Mouse (Mus musculus) midbrain, embryonic 13.5 days (tissue): ENCODE measurements around the gene Irf2bp2. TPM values are rescaled to one million over a fixed set of nuclear protein-coding genes. Genes with fewer than 3 reads are reported as not detected.

Source experiments
- ATAC-seq: fragments of 200-750 bp; cut with Nextera tagmentation; 2 replicates; pipeline ENCODE4 v1.8.0; 2017; ENCODE audit warnings: mild to moderate bottlenecking, moderate TSS enrichment, moderate library complexity
- H3K27ac ChIP-seq: fragments of 300-500 bp; sonication (generic); 2 replicates; pipeline ENCODE4 v1.5.1; 2015; ENCODE audit warnings: inconsistent platforms, mild to moderate bottlenecking, moderate library complexity
- H3K27me3 ChIP-seq: fragments of 300-500 bp; sonication (generic); 2 replicates; pipeline ENCODE4 v1.6.1; 2015; ENCODE audit warnings: mild to moderate bottlenecking, inconsistent platforms
- H3K36me3 ChIP-seq: fragments of 300-500 bp; sonication (generic); 2 replicates; pipeline ENCODE4 v1.6.1; 2015; ENCODE audit warnings: mild to moderate bottlenecking, inconsistent platforms
- H3K4me1 ChIP-seq: fragments of 300-500 bp; sonication (generic); replicated peaks from 2 replicates; pipeline ENCODE4 v1.6.1; 2015; ENCODE audit warnings: inconsistent platforms
- H3K4me2 ChIP-seq: fragments of 300-500 bp; sonication (generic); replicated peaks from 2 replicates; pipeline ENCODE4 v1.6.1; 2015; ENCODE audit warnings: moderate library complexity, mild to moderate bottlenecking, inconsistent platforms
- H3K4me3 ChIP-seq: fragments of 300-500 bp; sonication (generic); replicated peaks from 2 replicates; pipeline ENCODE4 v1.5.1; 2015; ENCODE audit warnings: mild to moderate bottlenecking, inconsistent platforms
- H3K9ac ChIP-seq: fragments of 300-500 bp; sonication (generic); replicated peaks from 2 replicates; pipeline ENCODE4 v1.6.1; 2015; ENCODE audit warnings: mild to moderate bottlenecking, inconsistent platforms
- H3K9me3 ChIP-seq: fragments of 300-500 bp; sonication (generic); 2 replicates; pipeline ENCODE4 v1.6.1; 2016; ENCODE audit warnings: mild to moderate bottlenecking, inconsistent platforms
- WGBS: fragments of 180-500 bp; shearing (Covaris S2); methylation state at CpG from one replicate; pipeline ENCODE4 v1.1.7; 2015; 5-methylcytosine and 5-hydroxymethylcytosine counted together
- polyA plus RNA-seq: library from polyadenylated mRNA; unstranded; fragments of >200 nt; fragmentation: Nextera tagmentation; extraction: Ambion mirVana; gene quantifications from 2 replicates; pipeline ENCODE4 v1.2.1, GENCODE M21; 2015

Irf2bp2 gene
- polyA plus RNA-seq, 1 experiment from 2014 or later: 8.3 TPM

GRCm38 (mm10) chr8:126557403-126557802 is 36.4 kb downstream of the Irf2bp2 start:
- H3K4me2 ChIP-seq: no peak overlapping the region
- no peak for ATAC-seq
- 28% methylated on average over 9 of the region's 9 CpGs for WGBS

GRCm38 (mm10) chr8:126556691-126557090 is 37.1 kb downstream of the Irf2bp2 start:
- 90% methylated on average over 5 of the region's 5 CpGs for WGBS

More at GRCm38 (mm10) chr8:126557403-126557802, 36.4 kb downstream of the Irf2bp2 start:
- Histone ChIP-seq H3K4me1 (peaks cover 10% of the 10 kb centered on the region; the same call in 1 of the 2 replicates), H3K9ac (no peak overlapping the region), H3K9me3 (no peaks in the 10 kb centered on the region), H3K4me3 (no peak overlapping the region), H3K27ac (no peak overlapping the region), H3K36me3 (no peaks in the 10 kb centered on the region), H3K27me3 (no peaks in the 10 kb centered on the region)

GRCm38 (mm10) chr8:126554741-126555140 is 39.0 kb downstream of the Irf2bp2 start:
- no peak overlapping the region for H3K27ac ChIP-seq

More at GRCm38 (mm10) chr8:126556691-126557090, 37.1 kb downstream of the Irf2bp2 start:
- H3K4me2 ChIP-seq: no peak overlapping the region
- H3K27ac ChIP-seq: no peak overlapping the region
- no peaks in the 10 kb centered on the region for H3K36me3 ChIP-seq
- no peak overlapping the region for H3K4me3 ChIP-seq
- H3K9ac ChIP-seq: no peak overlapping the region
- H3K4me1 ChIP-seq: peaks cover 10% of the 10 kb centered on the region; the same call in 1 of the 2 replicates
- no peaks in the 10 kb centered on the region for H3K27me3 ChIP-seq
- ATAC-seq: no peak
- no peaks in the 10 kb centered on the region for H3K9me3 ChIP-seq

GRCm38 (mm10) chr8:126551871-126552270 is 41.9 kb downstream of the Irf2bp2 start:
- no peak overlapping the region for H3K4me2 ChIP-seq

More at GRCm38 (mm10) chr8:126554741-126555140, 39.0 kb downstream of the Irf2bp2 start:
- no peaks in the 10 kb centered on the region for H3K27me3 ChIP-seq
- 89% methylated on average over 4 of the region's 4 CpGs for WGBS
- peaks cover 10% of the 10 kb centered on the region; the same call in 1 of the 2 replicates for H3K4me1 ChIP-seq
- ATAC-seq: no peak
- no peak overlapping the region for H3K4me3 ChIP-seq
- no peaks in the 10 kb centered on the region for H3K36me3 ChIP-seq
- H3K9me3 ChIP-seq: no peaks in the 10 kb centered on the region
- no peak overlapping the region for H3K4me2 ChIP-seq
- H3K9ac ChIP-seq: no peak overlapping the region

GRCm38 (mm10) chr8:126550944-126551357 is 42.8 kb downstream of the Irf2bp2 start:
- no peaks in the 10 kb centered on the region for H3K27me3 ChIP-seq
- H3K27ac ChIP-seq: no peak overlapping the region
- H3K4me1 ChIP-seq: peaks cover 6% of the 10 kb centered on the region; the same call in 1 of the 2 replicates
- H3K4me3 ChIP-seq: no peak overlapping the region
- no peaks in the 10 kb centered on the region for H3K36me3 ChIP-seq
- H3K9me3 ChIP-seq: no peaks in the 10 kb centered on the region
- no peak for ATAC-seq
- no peak overlapping the region for H3K9ac ChIP-seq
- 79% methylated on average over 5 of the region's 5 CpGs for WGBS
- no peak overlapping the region for H3K4me2 ChIP-seq

More at GRCm38 (mm10) chr8:126551871-126552270, 41.9 kb downstream of the Irf2bp2 start:
- ATAC-seq: no peak
- Histone ChIP-seq H3K36me3 (no peaks in the 10 kb centered on the region), H3K4me1 (peaks cover 5% of the 10 kb centered on the region; the same call in 1 of the 2 replicates), H3K27ac (no peak overlapping the region), H3K9ac (no peak overlapping the region), H3K9me3 (no peaks in the 10 kb centered on the region), H3K4me3 (no peak overlapping the region), H3K27me3 (no peaks in the 10 kb centered on the region)
- 88% methylated on average over 4 of the region's 4 CpGs for WGBS

- Histone ChIP-seq H3K36me3 (no peaks in the 10 kb centered on the region), H3K4me3 (no peak overlapping the region), H3K27ac (no peak overlapping the region), H3K4me2 (no peak overlapping the region), H3K9me3 (no peaks in the 10 kb centered on the region), H3K27me3 (no peaks in the 10 kb centered on the region), H3K4me1 (0 out of 2 replicates have a peak, but pooled peaks cover 3% of the 10 kb centered on the region), H3K9ac (no peak overlapping the region)
- WGBS: 73% methylated on average over 3 of the region's 3 CpGs
- ATAC-seq: no peak
Observed at GRCm38 (mm10) chr8:126547841-126548240, 45.9 kb downstream of the Irf2bp2 start.

- Histone ChIP-seq H3K4me1 (0 out of 2 replicates have a peak, but pooled peaks cover 3% of the 10 kb centered on the region), H3K36me3 (no peaks in the 10 kb centered on the region), H3K27ac (no peak overlapping the region), H3K27me3 (no peaks in the 10 kb centered on the region), H3K9me3 (no peaks in the 10 kb centered on the region), H3K4me3 (no peak overlapping the region), H3K4me2 (no peak overlapping the region), H3K9ac (no peak overlapping the region)
- 93% methylated on average over 4 of the region's 4 CpGs for WGBS
- ATAC-seq: no peak
Observed at GRCm38 (mm10) chr8:126547361-126547760, 46.4 kb downstream of the Irf2bp2 start.

- no peaks in the 10 kb centered on the region for H3K9me3 ChIP-seq
- H3K4me3 ChIP-seq: no peak overlapping the region
- no peak overlapping the region for H3K4me2 ChIP-seq
- no peak overlapping the region for H3K27ac ChIP-seq
- 54% methylated on average over 1 of the region's 1 CpGs for WGBS
- H3K36me3 ChIP-seq: no peaks in the 10 kb centered on the region
- no peak overlapping the region for H3K9ac ChIP-seq
- H3K4me1 ChIP-seq: 0 out of 2 replicates have a peak, but pooled peaks cover 3% of the 10 kb centered on the region
- ATAC-seq: no peak
- no peaks in the 10 kb centered on the region for H3K27me3 ChIP-seq
Observed at GRCm38 (mm10) chr8:126546480-126546879, 47.3 kb downstream of the Irf2bp2 start.

GRCm38 (mm10) chr8:126543407-126543806 is 50.4 kb downstream of the Irf2bp2 start:
- no peak for ATAC-seq
- no peaks in the 10 kb centered on the region for H3K9me3 ChIP-seq
- no peak overlapping the region for H3K27ac ChIP-seq
- H3K9ac ChIP-seq: no peak overlapping the region
- H3K4me3 ChIP-seq: no peak overlapping the region
- H3K36me3 ChIP-seq: no peaks in the 10 kb centered on the region
- H3K4me2 ChIP-seq: no peak overlapping the region
- H3K27me3 ChIP-seq: no peaks in the 10 kb centered on the region
- peaks cover 26% of the 10 kb centered on the region for H3K4me1 ChIP-seq
- 88% methylated on average over 8 of the region's 8 CpGs for WGBS

- Histone ChIP-seq H3K27ac (no peak overlapping the region), H3K4me2 (no peak overlapping the region)
Observed at GRCm38 (mm10) chr8:126542757-126543156, 51.0 kb downstream of the Irf2bp2 start.

GRCm38 (mm10) chr8:126542090-126542689 is 51.6 kb downstream of the Irf2bp2 start:
- H3K4me1 ChIP-seq: peaks cover 38% of the 10 kb centered on the region
- H3K4me2 ChIP-seq: no peak overlapping the region
- 84% methylated on average over 10 of the region's 10 CpGs for WGBS
- no peak overlapping the region for H3K4me3 ChIP-seq
- no peaks in the 10 kb centered on the region for H3K9me3 ChIP-seq
- H3K27me3 ChIP-seq: no peaks in the 10 kb centered on the region
- H3K27ac ChIP-seq: no peak overlapping the region
- no peak for ATAC-seq
- no peak overlapping the region for H3K9ac ChIP-seq
- no peaks in the 10 kb centered on the region for H3K36me3 ChIP-seq

More at GRCm38 (mm10) chr8:126542757-126543156, 51.0 kb downstream of the Irf2bp2 start:
- ATAC-seq: no peak
- Histone ChIP-seq H3K9ac (no peak overlapping the region), H3K9me3 (no peaks in the 10 kb centered on the region), H3K36me3 (no peaks in the 10 kb centered on the region), H3K27me3 (no peaks in the 10 kb centered on the region), H3K4me1 (peaks cover 32% of the 10 kb centered on the region), H3K4me3 (no peak overlapping the region)
- 82% methylated on average over 5 of the region's 5 CpGs for WGBS

GRCm38 (mm10) chr8:126540298-126540697 is 53.5 kb downstream of the Irf2bp2 start:
- no peaks in the 10 kb centered on the region for H3K36me3 ChIP-seq
- H3K27me3 ChIP-seq: no peaks in the 10 kb centered on the region
- H3K9ac ChIP-seq: no peak overlapping the region
- H3K4me3 ChIP-seq: no peak overlapping the region
- no peaks in the 10 kb centered on the region for H3K9me3 ChIP-seq
- ATAC-seq: no peak
- no peak overlapping the region for H3K4me2 ChIP-seq
- H3K4me1 ChIP-seq: peaks cover 54% of the 10 kb centered on the region
- H3K27ac ChIP-seq: peak overlapping the region; percentile 98
- WGBS: 90% methylated on average over 5 of the region's 5 CpGs
